Mouse (Mus musculus) embryonic facial prominence, embryonic 14.5 days (tissue): Measurements from ENCODE around the gene Evl. TPM values are rescaled to one million over a fixed set of nuclear protein-coding genes. Genes with fewer than 3 reads are reported as not detected.
"Not testable (repeated sequence)": the region's sequence is repeated elsewhere in the genome, so short reads cannot be mapped to it uniquely, and the experiment has no call there.

ENCODE experiments used
- ATAC-seq: fragments of 200-750 bp; cut with Nextera tagmentation; 2 replicates; pipeline ENCODE4 v1.8.0; 2017; ENCODE audit warnings: low read depth, moderate number of reproducible peaks, moderate TSS enrichment
- DNase-seq: peaks from one replicate; pipeline ENCODE4 v3.0.0-alpha.2; 2015; ENCODE audit warnings: low spot score
- H3K27ac ChIP-seq: fragments of 300-500 bp; sonication (generic); replicated peaks from 2 replicates; pipeline ENCODE4 v1.5.1; 2014; ENCODE audit warnings: low read depth, mild to moderate bottlenecking, low read length, moderate library complexity
- H3K27me3 ChIP-seq: fragments of 300-500 bp; sonication (generic); replicated peaks from 2 replicates; pipeline ENCODE4 v1.6.1; 2014; ENCODE audit warnings: low read length; ENCODE audit not compliant: control insufficient read depth, insufficient read depth
- H3K36me3 ChIP-seq: fragments of 300-500 bp; sonication (generic); 2 replicates; pipeline ENCODE4 v1.6.1; 2014; ENCODE audit warnings: low read length, mixed read lengths; ENCODE audit not compliant: control insufficient read depth, insufficient read depth
- H3K4me1 ChIP-seq: fragments of 300-500 bp; sonication (generic); 2 replicates; pipeline ENCODE4 v1.6.1; 2014; ENCODE audit warnings: antibody characterized with exemption, low read length; ENCODE audit not compliant: control insufficient read depth, insufficient read depth
- H3K4me2 ChIP-seq: fragments of 300-500 bp; sonication (generic); 2 replicates; pipeline ENCODE4 v1.6.1; 2014; ENCODE audit warnings: low read depth, mild to moderate bottlenecking, low read length, moderate library complexity, mixed read lengths
- H3K4me3 ChIP-seq: fragments of 300-500 bp; sonication (generic); 2 replicates; pipeline ENCODE4 v1.5.1; 2014; ENCODE audit warnings: low read depth, mild to moderate bottlenecking, low read length
- H3K9ac ChIP-seq: fragments of 300-500 bp; sonication (generic); 2 replicates; pipeline ENCODE4 v1.6.1; 2014; ENCODE audit warnings: low read depth, mild to moderate bottlenecking, low read length, moderate library complexity, mixed read lengths
- H3K9me3 ChIP-seq: fragments of 300-500 bp; sonication (generic); 2 replicates; pipeline ENCODE4 v1.6.1; 2016; ENCODE audit warnings: low read length; ENCODE audit not compliant: control insufficient read depth
- WGBS: fragments of 180-500 bp; shearing (Covaris S2); extraction: QIAGEN DNeasy Blood & Tissue Kit; methylation state at CpG from one replicate; pipeline ENCODE4 v1.1.7; 2014; 5-methylcytosine and 5-hydroxymethylcytosine counted together
- polyA plus RNA-seq: library from polyadenylated mRNA; unstranded; fragments of >200 nt; fragmentation: Nextera tagmentation; extraction: Ambion mirVana; gene quantifications from 2 replicates; pipeline ENCODE4 v1.2.1, GENCODE M21; 2014

The Evl gene
- polyA plus RNA-seq = 62.7 and 66.4 TPM in 2 replicates

DNA sequence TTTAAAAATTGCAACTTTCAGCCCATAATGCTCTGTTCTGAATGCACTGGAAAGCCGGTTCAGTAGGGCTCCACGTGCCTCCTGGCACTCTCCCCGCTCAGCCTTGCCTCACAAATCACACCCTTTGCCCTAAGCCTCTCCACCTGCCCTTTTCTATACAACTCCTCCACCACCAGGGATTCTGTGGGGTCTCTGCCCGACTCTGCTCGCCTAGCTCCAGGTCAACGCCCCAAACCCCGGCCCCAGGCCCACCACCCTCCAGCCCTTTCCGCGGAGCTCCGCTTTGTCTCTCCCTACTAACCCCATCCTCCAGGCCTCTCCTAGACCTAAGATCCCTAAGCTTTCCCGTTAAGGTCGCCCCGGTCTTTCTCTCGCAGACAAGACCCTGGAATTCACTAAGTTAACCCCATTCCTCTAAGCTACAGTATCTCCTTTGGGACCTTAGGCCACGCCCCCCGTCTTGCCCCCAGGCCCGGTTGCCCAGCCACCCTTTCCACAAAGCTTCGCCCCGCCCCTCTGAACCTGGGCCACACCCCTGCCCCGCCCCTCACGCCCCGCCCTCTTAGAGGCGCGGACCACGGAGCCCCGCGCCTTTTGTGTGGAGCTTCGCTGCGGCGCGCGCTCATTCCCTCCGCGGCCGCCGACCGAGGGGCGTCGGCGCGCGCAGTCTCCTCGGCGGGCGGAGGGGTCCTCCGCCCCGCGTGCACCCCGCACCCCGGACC lies at the start of gene Evl:
Evl (plus strand) TSS at position 601 of the 722 bp plus-strand sequence.
- Histone ChIP-seq H3K4me2 (peak within 1 kb of the TSS; percentile 60), H3K36me3 (no peaks in the 10 kb centered on the region), H3K27me3 (no peaks in the 10 kb centered on the region), H3K9ac (peak within 1 kb of the TSS; percentile 94), H3K4me1 (peaks cover 31% of the 10 kb centered on the region), H3K4me3 (peak within 1 kb of the TSS; percentile 93), H3K9me3 (no peaks in the 10 kb centered on the region), H3K27ac (peak within 1 kb of the TSS; percentile 93)
- ATAC-seq (peak; percentile 91), DNase-seq (peak; percentile 95)
- WGBS = 2% methylated on average over 22 of the region's 50 CpGs

DNA sequence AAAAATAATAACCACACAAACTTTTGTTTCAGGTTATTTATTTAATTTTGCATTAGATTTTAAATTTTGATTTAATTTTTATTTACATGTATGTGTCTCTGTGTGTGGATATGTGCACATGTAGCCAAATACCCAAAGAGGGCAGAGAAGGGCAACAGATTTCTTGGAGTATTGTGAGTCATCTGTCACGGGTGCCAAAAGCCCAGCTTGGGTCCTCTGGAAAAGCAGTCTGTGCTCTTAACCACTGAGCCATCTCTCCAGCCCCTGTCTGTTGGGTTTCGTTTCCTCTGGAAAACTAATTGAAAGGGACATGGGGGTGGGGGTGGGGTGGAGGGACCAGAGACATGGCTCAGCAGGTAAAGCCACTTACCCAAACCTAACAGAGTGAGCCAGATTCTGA lies 48.7 kb upstream of the Evl start:
- no peaks in the 10 kb centered on the region for H3K27me3 ChIP-seq
- H3K36me3 ChIP-seq = 0 out of 2 replicates have a peak, but pooled peaks cover 4% of the 10 kb centered on the region
- no peaks in the 10 kb centered on the region; the same call in 1 of the 2 replicates for H3K9me3 ChIP-seq
- no peaks in the 10 kb centered on the region for H3K4me1 ChIP-seq
- no peak overlapping the region for H3K9ac ChIP-seq
- H3K27ac ChIP-seq = no peak overlapping the region
- ATAC-seq (no peak), DNase-seq (no peak)
- no peak overlapping the region for H3K4me2 ChIP-seq
- no peak overlapping the region for H3K4me3 ChIP-seq
- 65% methylated on average over 2 of the region's 2 CpGs for WGBS

DNA sequence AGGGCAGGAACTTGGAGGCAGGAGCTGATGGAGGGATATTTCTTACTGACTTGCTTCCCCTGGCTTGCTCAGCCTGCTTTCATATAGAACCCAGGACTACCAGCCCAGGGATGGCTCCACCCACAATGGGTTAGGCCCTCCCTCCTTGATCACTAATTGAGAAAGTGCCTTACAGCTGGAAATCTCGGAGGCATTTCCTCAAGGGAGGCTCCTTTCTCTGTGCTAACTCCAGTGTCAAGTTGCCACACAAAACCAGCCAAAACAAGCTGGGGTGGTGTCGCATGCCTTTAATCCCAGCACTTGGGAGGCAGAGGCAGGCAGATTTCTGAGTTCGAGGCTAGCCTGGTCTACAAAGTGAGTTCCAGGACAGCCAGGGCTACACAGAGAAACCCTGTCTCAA lies 47.5 kb upstream of the Evl start:
- not testable (repeated sequence) for H3K4me2 ChIP-seq, H3K27me3 ChIP-seq, H3K4me3 ChIP-seq, DNase-seq, H3K9me3 ChIP-seq, H3K9ac ChIP-seq, H3K27ac ChIP-seq, ATAC-seq, H3K4me1 ChIP-seq, H3K36me3 ChIP-seq
- WGBS = 63% methylated on average over 2 of the region's 3 CpGs

GRCm38 (mm10) chr12:108510571-108510970 lies 43.9 kb upstream of the Evl start:
- 59% methylated on average over 7 of the region's 7 CpGs for WGBS
- no peak overlapping the region for H3K4me3 ChIP-seq

DNA sequence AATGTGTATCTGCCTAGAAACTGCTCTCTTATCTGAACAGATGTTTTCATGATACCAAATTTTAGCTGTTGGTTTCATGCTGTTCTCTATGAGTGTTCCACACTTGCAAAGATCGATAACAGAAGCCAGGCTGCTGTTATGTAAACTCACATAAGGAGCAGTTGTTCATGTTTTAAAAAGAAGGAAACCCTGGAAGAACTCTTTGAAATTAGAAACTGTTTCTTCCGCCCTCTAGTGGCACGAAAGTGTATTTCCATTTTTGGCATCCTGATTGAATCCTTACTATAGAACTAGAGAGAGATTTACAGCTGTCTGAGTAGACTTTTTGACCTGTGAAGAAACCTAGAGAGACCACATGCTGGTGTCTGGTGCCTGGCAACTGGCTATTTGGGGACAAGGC lies 43.5 kb upstream of the Evl start:
- no peaks in the 10 kb centered on the region for H3K27me3 ChIP-seq
- H3K9me3 ChIP-seq = no peaks in the 10 kb centered on the region
- 2% methylated on average over 3 of the region's 3 CpGs for WGBS
- H3K4me2 ChIP-seq = no peak overlapping the region
- no peaks in the 10 kb centered on the region for H3K4me1 ChIP-seq
- peaks cover 10% of the 10 kb centered on the region; the same call in 1 of the 2 replicates for H3K36me3 ChIP-seq
- ATAC-seq = no peak
- H3K27ac ChIP-seq = no peak overlapping the region
- DNase-seq = peak; percentile 66
- H3K9ac ChIP-seq = no peak overlapping the region
- no peak overlapping the region for H3K4me3 ChIP-seq

More at GRCm38 (mm10) chr12:108510571-108510970, 43.9 kb upstream of the Evl start:
- no peak for ATAC-seq
- Histone ChIP-seq H3K9ac (no peak overlapping the region), H3K27me3 (no peaks in the 10 kb centered on the region), H3K36me3 (peaks cover 10% of the 10 kb centered on the region; the same call in 1 of the 2 replicates), H3K4me1 (no peaks in the 10 kb centered on the region), H3K9me3 (no peaks in the 10 kb centered on the region), H3K27ac (no peak overlapping the region), H3K4me2 (no peak overlapping the region)
- no peak for DNase-seq

DNA sequence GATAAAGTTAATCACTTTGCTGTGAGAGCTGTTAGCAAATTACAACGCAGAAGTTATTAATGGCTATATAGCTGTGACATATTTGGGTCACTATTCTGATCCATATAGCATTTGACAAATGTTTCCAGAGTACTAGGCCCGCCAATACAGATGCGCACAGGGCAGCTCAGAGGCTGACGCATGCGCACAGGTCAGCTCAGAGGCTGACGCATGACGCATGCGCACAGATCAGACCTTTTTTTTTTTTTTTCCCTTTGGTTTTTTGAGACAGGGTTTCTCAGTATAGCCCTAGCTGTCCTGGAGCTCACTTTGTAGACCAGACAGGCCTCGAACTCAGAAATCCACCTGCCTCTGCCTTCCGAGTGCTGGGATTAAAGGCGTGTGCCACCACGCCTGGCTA lies 39.1 kb upstream of the Evl start:
- 86% methylated on average over 12 of the region's 12 CpGs for WGBS
- H3K27ac ChIP-seq = no peak overlapping the region
- no peaks in the 10 kb centered on the region for H3K4me1 ChIP-seq
- H3K9ac ChIP-seq = no peak overlapping the region
- H3K4me3 ChIP-seq = no peak overlapping the region
- DNase-seq (no peak), ATAC-seq (no peak)
- H3K9me3 ChIP-seq = no peaks in the 10 kb centered on the region
- peaks cover 14% of the 10 kb centered on the region for H3K36me3 ChIP-seq
- no peaks in the 10 kb centered on the region for H3K27me3 ChIP-seq
- no peak overlapping the region for H3K4me2 ChIP-seq

DNA sequence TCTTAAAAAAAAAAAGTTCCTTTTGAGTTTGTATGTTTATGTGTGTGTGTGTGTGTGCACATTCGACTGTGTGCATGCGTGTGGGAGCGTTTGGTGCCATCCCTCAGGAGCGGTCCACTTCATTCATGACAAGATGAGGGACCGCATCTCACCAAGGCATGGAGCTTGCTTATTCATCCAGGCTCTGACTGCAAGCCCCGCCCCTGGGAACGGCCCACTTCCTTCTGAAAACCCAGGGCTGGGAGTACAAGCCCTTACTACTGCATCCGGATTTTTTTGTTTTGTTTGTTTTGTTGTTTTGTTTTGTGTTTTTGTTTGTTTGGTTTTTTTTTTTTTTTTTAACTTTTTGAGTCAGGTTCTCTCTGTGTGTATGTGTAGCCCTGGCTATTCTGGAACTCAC lies 35.1 kb upstream of the Evl start:
- Histone ChIP-seq H3K4me2 (no peak overlapping the region), H3K9ac (no peak overlapping the region), H3K36me3 (peaks cover 36% of the 10 kb centered on the region), H3K4me1 (no peaks in the 10 kb centered on the region), H3K9me3 (no peaks in the 10 kb centered on the region), H3K4me3 (no peak overlapping the region), H3K27me3 (no peaks in the 10 kb centered on the region), H3K27ac (no peak overlapping the region)
- DNase-seq (no peak), ATAC-seq (no peak)
- 62% methylated on average over 8 of the region's 8 CpGs for WGBS

GRCm38 (mm10) chr12:108529214-108529613 lies 25.3 kb upstream of the Evl start:
- ATAC-seq (no peak), DNase-seq (peak; percentile 41)
- Histone ChIP-seq H3K4me2 (no peak overlapping the region), H3K9me3 (no peaks in the 10 kb centered on the region), H3K4me1 (no peaks in the 10 kb centered on the region), H3K27ac (no peak overlapping the region), H3K36me3 (peaks cover 9% of the 10 kb centered on the region; the same call in 1 of the 2 replicates), H3K4me3 (no peak overlapping the region), H3K9ac (no peak overlapping the region), H3K27me3 (no peaks in the 10 kb centered on the region)
- WGBS = 43% methylated on average over 8 of the region's 8 CpGs

DNA sequence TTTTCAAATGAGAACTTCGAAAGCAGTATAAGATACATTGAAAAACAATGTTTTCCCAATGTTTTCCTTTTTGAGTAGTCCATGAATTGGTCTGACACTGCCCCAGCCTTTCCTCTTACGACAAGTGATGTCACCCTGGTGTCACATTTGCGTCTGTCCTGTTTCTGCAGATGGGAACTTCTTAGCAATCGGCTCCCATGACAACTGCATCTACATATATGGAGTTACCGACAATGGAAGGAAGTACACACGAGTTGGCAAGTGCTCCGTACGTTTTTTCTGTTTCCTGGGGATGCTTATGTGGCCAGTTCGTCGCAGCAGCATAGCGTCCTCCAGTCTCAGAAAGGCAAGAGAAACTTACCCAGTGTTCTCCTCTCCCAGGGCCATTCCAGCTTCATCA lies 20.0 kb upstream of the Evl start:
- no peaks in the 10 kb centered on the region for H3K27me3 ChIP-seq
- H3K9ac ChIP-seq = no peak overlapping the region
- no peaks in the 10 kb centered on the region for H3K9me3 ChIP-seq
- H3K4me2 ChIP-seq = no peak overlapping the region
- no peaks in the 10 kb centered on the region for H3K4me1 ChIP-seq
- ATAC-seq = no peak
- 86% methylated on average over 11 of the region's 11 CpGs for WGBS
- H3K27ac ChIP-seq = no peak overlapping the region
- no peak overlapping the region for H3K4me3 ChIP-seq
- H3K36me3 ChIP-seq = peaks cover 44% of the 10 kb centered on the region
- DNase-seq = no peak
